ENCODE assay signal across 12 mouse cellular contexts in the genomic region with DNA sequence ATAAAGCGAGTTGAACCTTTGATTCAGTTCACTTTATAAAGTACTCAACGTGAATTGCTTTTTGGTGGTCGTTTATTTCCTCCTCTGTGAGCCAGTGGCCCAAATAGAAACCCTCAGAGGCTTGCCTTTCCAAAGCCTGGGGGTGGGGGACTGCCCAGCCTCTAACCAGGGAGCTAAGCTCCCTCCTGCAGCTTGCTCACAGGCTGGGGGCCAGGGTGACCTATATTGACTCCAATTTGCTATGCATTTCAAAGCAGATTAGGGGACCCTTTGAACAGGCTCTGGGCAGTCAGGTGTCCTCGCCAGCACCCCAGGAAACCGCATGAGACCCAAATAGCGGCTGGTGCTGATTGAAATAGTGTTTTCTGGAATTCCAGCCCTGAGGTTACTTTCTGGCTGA.
"Had no signal": no experiment of that assay in that cellular context is flagged by ENCODE, and none has a peak within 500 bp of the region (broad histone marks: within the 10 kb centered on the region; RNA-seq: fewer than 3 reads in every experiment).

No protein-coding gene starts in this region.

- H3K27me3 ChIP-seq: limb, embryonic 13.5 days; liver, embryonic 13.5 days; midbrain, embryonic 12.5 days; neural tube, embryonic 15.5 days had no signal

- DNase-seq: kidney, adult 11 months; kidney, adult 9 months; liver, embryonic 13.5 days; lung, embryonic 14.5 days; lung, postnatal 10 days; lung, postnatal 4 days; right cerebral cortex, postnatal 14 days; thymus, postnatal 36 days had no signal

- H3K4me1 ChIP-seq: liver, embryonic 13.5 days had no signal

- H3K4me2 ChIP-seq: limb, embryonic 13.5 days; liver, embryonic 13.5 days; lung, embryonic 14.5 days; midbrain, embryonic 12.5 days; neural tube, embryonic 15.5 days had no signal

- H3K36me3 ChIP-seq: limb, embryonic 13.5 days; liver, embryonic 13.5 days; midbrain, embryonic 12.5 days; neural tube, embryonic 15.5 days had no signal

- H3K27ac ChIP-seq: limb, embryonic 13.5 days; liver, embryonic 13.5 days; midbrain, embryonic 12.5 days; neural tube, embryonic 15.5 days had no signal

- H3K9ac ChIP-seq: limb, embryonic 13.5 days; liver, embryonic 13.5 days; lung, embryonic 14.5 days; midbrain, embryonic 12.5 days; neural tube, embryonic 15.5 days had no signal

- H3K9me3 ChIP-seq: limb, embryonic 13.5 days; liver, embryonic 13.5 days; midbrain, embryonic 12.5 days; neural tube, embryonic 15.5 days had no signal

- H3K4me3 ChIP-seq: limb, embryonic 13.5 days; liver, embryonic 13.5 days; midbrain, embryonic 12.5 days; myocyte; neural tube, embryonic 15.5 days had no signal
